Mouse (Mus musculus) cerebellum, adult 2 months (tissue): ENCODE data around the gene Cfap61. TPM values are rescaled to one million over a fixed set of nuclear protein-coding genes. Genes with fewer than 3 reads are reported as not detected.

ENCODE experiments used
- DNase-seq, 2 experiments: peaks; one replicate each; pipeline ENCODE4 v3.0.0; 2021
- H3K27ac ChIP-seq: fragments of 200-500 bp; 2 replicates; pipeline ENCODE4 v1.5.1; 2012; ENCODE audit warnings: low read length, control low read depth, inconsistent platforms; ENCODE audit not compliant: insufficient read depth
- H3K27me3 ChIP-seq: fragments of 200-500 bp; 2 replicates; pipeline ENCODE4 v1.6.1; 2012; ENCODE audit warnings: inconsistent platforms, mild to moderate bottlenecking, low read length, moderate library complexity; ENCODE audit not compliant: control insufficient read depth, insufficient read depth
- H3K4me1 ChIP-seq: fragments of 200-500 bp; 2 replicates; pipeline ENCODE4 v1.6.1; 2011; ENCODE audit warnings: low read length; ENCODE audit not compliant: control insufficient read depth, insufficient read depth
- H3K4me3 ChIP-seq: fragments of 200-500 bp; replicated peaks from 2 replicates; pipeline ENCODE3; 2011; ENCODE audit warnings: mild to moderate bottlenecking, low read depth, low read length, control low read depth; ENCODE audit not compliant: insufficient read depth
- CTCF ChIP-seq: fragments of 200-500 bp; IDR thresholded peaks from 2 replicates; pipeline ENCODE4 v1.5.1; 2011; ENCODE audit warnings: low read depth, mild to moderate bottlenecking, control low read depth, low read length, moderate library complexity, borderline replicate concordance; ENCODE audit not compliant: insufficient read depth
- POLR2A ChIP-seq: fragments of 200-500 bp; IDR thresholded peaks from 2 replicates; pipeline ENCODE4 v1.6.1; 2011; ENCODE audit warnings: low read length, control low read depth, borderline replicate concordance; ENCODE audit not compliant: insufficient read depth
- WGBS: fragments of 180-500 bp; shearing (Covaris S2); methylation state at CpG from one replicate; pipeline ENCODE4 v1.1.7; 2018; 5-methylcytosine and 5-hydroxymethylcytosine counted together
- polyA plus RNA-seq: library from polyadenylated mRNA; depleted of rRNA; stranded (reverse); fragments of >200 nt; gene quantifications from 2 replicates; pipeline ENCODE4 v1.2.3, GENCODE M21; 2012

Cfap61 gene
- polyA plus RNA-seq, 1 experiment: 1.0 TPM

- no peak overlapping the region for H3K27ac ChIP-seq
- WGBS: 17% methylated on average over 7 of the region's 7 CpGs
- no peaks in the 10 kb centered on the region for H3K4me1 ChIP-seq
- no peaks in the 10 kb centered on the region for H3K27me3 ChIP-seq
- no peak for DNase-seq
- TF ChIP-seq CTCF (no peak), POLR2A (no peak)
- no peak overlapping the region for H3K4me3 ChIP-seq
Observed at GRCm38 (mm10) chr2:146121551-146121950, 187.0 kb downstream of the Cfap61 start.

- Histone ChIP-seq H3K27ac (no peak overlapping the region), H3K27me3 (no peaks in the 10 kb centered on the region), H3K4me1 (no peaks in the 10 kb centered on the region), H3K4me3 (no peak overlapping the region)
- WGBS: 96% methylated on average over 2 of the region's 2 CpGs
- TF ChIP-seq CTCF (no peak), POLR2A (no peak)
- DNase-seq: no peak
Observed at GRCm38 (mm10) chr2:146125129-146125528, 190.5 kb downstream of the Cfap61 start.

GRCm38 (mm10) chr2:146128622-146129021 is 194.0 kb downstream of the Cfap61 start:
- Histone ChIP-seq H3K27ac (no peak overlapping the region), H3K27me3 (no peaks in the 10 kb centered on the region), H3K4me1 (no peaks in the 10 kb centered on the region), H3K4me3 (no peak overlapping the region)
- TF ChIP-seq CTCF (no peak), POLR2A (no peak)
- no peak for DNase-seq
- 42% methylated on average over 6 of the region's 6 CpGs for WGBS

DNA sequence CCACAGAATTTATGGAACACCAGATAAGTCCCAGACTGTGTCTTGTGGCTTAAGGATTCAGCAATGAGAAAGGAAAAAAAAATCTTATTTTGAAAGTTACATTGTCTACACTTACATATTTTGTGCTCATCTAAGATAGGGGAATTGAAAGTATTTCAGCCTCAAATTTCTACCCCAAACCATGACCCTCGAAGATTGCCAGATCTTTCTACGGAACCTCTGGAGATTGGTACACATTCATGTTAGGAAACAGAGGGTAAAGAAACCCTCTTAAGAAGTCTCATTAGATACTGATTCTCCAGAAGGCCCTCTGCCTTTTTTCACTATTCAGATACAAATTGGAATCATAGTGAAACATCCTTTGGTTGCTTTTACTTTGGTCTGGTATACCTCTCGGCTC is 195.9 kb downstream of the Cfap61 start:
- Histone ChIP-seq H3K4me1 (no peaks in the 10 kb centered on the region), H3K27ac (no peak overlapping the region), H3K27me3 (no peaks in the 10 kb centered on the region), H3K4me3 (no peak overlapping the region)
- TF ChIP-seq POLR2A (no peak), CTCF (no peak)
- WGBS: 97% methylated on average over 3 of the region's 3 CpGs
- no peak for DNase-seq

DNA sequence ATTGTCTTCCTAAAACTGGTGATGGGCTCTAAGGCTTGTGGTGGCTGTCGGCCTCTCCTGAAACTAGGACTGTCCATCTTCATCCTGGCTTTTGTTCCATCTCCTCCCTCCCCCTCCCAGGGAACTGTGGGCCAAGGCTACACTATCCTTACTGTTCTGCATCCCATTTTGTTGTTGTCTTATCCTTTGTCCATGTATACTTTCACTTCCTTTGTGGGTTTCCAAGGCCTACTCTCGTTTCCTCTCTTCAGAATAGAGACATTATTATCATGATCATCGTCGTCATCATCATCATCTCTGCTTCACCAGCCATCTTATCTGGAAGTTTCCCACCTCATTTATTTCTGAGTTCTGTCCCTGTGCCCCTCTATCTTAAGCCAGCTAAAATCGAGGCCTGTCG is 199.7 kb downstream of the Cfap61 start:
- no peak for DNase-seq
- Histone ChIP-seq H3K27me3 (no peaks in the 10 kb centered on the region), H3K4me3 (no peak overlapping the region), H3K4me1 (no peaks in the 10 kb centered on the region), H3K27ac (no peak overlapping the region)
- WGBS: 91% methylated on average over 6 of the region's 6 CpGs
- no peak for TF ChIP-seq POLR2A
- TF ChIP-seq CTCF: no peak

DNA sequence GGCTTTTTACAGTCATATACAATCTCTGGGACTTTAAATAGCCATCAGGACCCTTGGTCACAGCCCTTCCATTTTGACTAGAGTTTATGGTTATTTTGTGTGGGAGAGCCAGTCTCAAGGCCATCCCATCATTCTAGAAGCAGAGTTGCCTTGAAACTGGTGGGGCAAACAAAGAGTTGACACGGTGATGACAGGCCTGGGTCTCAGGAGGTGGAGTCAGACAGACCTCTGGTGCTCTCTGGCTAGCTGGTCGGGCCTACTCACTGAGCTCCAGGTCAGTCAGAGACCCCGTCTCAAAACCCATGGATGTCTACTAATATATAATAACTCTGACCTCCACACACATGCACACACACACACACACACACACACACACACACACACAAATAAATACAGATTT is 206.1 kb downstream of the Cfap61 start:
- Histone ChIP-seq H3K27ac (no peak overlapping the region), H3K4me3 (no peak overlapping the region), H3K27me3 (no peaks in the 10 kb centered on the region), H3K4me1 (no peaks in the 10 kb centered on the region)
- WGBS: 73% methylated on average over 3 of the region's 3 CpGs
- no peak for TF ChIP-seq POLR2A
- no peak for TF ChIP-seq CTCF
- no peak for DNase-seq

- Histone ChIP-seq H3K27me3 (no peaks in the 10 kb centered on the region), H3K4me3 (no peak overlapping the region), H3K4me1 (no peaks in the 10 kb centered on the region), H3K27ac (no peak overlapping the region)
- no peak for DNase-seq
- 92% methylated on average over 4 of the region's 4 CpGs for WGBS
- TF ChIP-seq POLR2A (no peak), CTCF (no peak)
Observed at GRCm38 (mm10) chr2:146147306-146147705, 212.7 kb downstream of the Cfap61 start.

GRCm38 (mm10) chr2:146147801-146148200 is 213.2 kb downstream of the Cfap61 start:
- 93% methylated on average over 5 of the region's 5 CpGs for WGBS
- no peak for DNase-seq
- Histone ChIP-seq H3K27ac (no peak overlapping the region), H3K4me1 (no peaks in the 10 kb centered on the region), H3K4me3 (no peak overlapping the region), H3K27me3 (no peaks in the 10 kb centered on the region)
- TF ChIP-seq POLR2A (no peak), CTCF (no peak)
